Mouse (Mus musculus) MEL (cell line): Measurements from ENCODE around the gene Oas1f. TPM values are rescaled to one million over a fixed set of nuclear protein-coding genes. Genes with fewer than 3 reads are reported as not detected.

Experiments used
- DNase-seq: peaks from one replicate; pipeline ENCODE4 v3.0.0; 2011; ENCODE audit warnings: low read depth, low spot score
- H3K27ac ChIP-seq: 2 replicates; pipeline ENCODE4 v1.5.1; 2012; ENCODE audit warnings: low read depth, mild to moderate bottlenecking, control low read depth, low read length, moderate library complexity; ENCODE audit not compliant: control insufficient read depth
- H3K27me3 ChIP-seq, 2 experiments: fragments of 150-350 bp in 1 of 2; sonication (generic) in 1 of 2; 2 replicates each; pipeline ENCODE4 v1.6.1; 2012; ENCODE audit warnings: low read length in 2 of 2, mild to moderate bottlenecking in 2 of 2, improper control_type of control experiment in 1 of 2, moderate library complexity in 1 of 2; ENCODE audit not compliant: insufficient read depth in 2 of 2, control insufficient read depth in 1 of 2
- H3K36me3 ChIP-seq, 2 experiments: 2 replicates each; pipeline ENCODE4 v1.6.1; 2012 to 2014; ENCODE audit warnings: low read length in 2 of 2, improper control_type of control experiment in 1 of 2, inconsistent platforms in 1 of 2, mild to moderate bottlenecking in 1 of 2; ENCODE audit not compliant: insufficient read depth in 2 of 2, control insufficient read depth in 1 of 2
- H3K4me1 ChIP-seq, 2 experiments: fragments of 150-350 bp in 1 of 2; sonication (generic) in 1 of 2; 2 replicates each; pipeline ENCODE4 v1.6.1; 2012; ENCODE audit warnings: low read length in 2 of 2, improper control_type of control experiment in 1 of 2, mild to moderate bottlenecking in 1 of 2; ENCODE audit not compliant: insufficient read depth in 2 of 2, control insufficient read depth in 1 of 2
- H3K4me3 ChIP-seq, 2 experiments: fragments of 150-350 bp in 1 of 2; sonication (generic) in 1 of 2; 2 replicates each; pipeline ENCODE4 v1.5.1; 2012; ENCODE audit warnings: low read depth in 2 of 2, low read length in 2 of 2, mild to moderate bottlenecking in 2 of 2, moderate library complexity in 2 of 2, control low read depth in 1 of 2, improper control_type of control experiment in 1 of 2; ENCODE audit not compliant: control insufficient read depth in 1 of 2, insufficient read depth in 1 of 2
- H3K79me2 ChIP-seq: 2 replicates; pipeline ENCODE4 v1.6.1; 2012; ENCODE audit warnings: mild to moderate bottlenecking, low read length, moderate library complexity; ENCODE audit not compliant: control insufficient read depth, poor library complexity, insufficient read depth
- H3K9ac ChIP-seq: 2 replicates; pipeline ENCODE4 v1.6.1; 2012; ENCODE audit warnings: low read depth, mild to moderate bottlenecking, control low read depth, low read length, moderate library complexity; ENCODE audit not compliant: control insufficient read depth, poor library complexity, severe bottlenecking
- H3K9me3 ChIP-seq: fragments of 150-350 bp; sonication (generic); replicated peaks from 2 replicates; pipeline ENCODE4 v1.6.1; 2012; ENCODE audit warnings: mild to moderate bottlenecking, low read length, improper control_type of control experiment, moderate library complexity; ENCODE audit not compliant: insufficient read depth
- CHD1 ChIP-seq: IDR thresholded peaks from 2 replicates; pipeline ENCODE4 v1.6.1; 2012; ENCODE audit warnings: low read depth, mild to moderate bottlenecking, inconsistent platforms, low read length, improper control_type of control experiment
- CTCF ChIP-seq, 3 experiments: IDR thresholded peaks in 2 of 3; conservative IDR thresholded peaks in 1 of 3; 2 replicates each; pipeline ENCODE4 v1.5.1; 2011 to 2012; ENCODE audit warnings: low read length in 3 of 3, low read depth in 2 of 3, mild to moderate bottlenecking in 2 of 3, improper control_type of control experiment in 1 of 3, inconsistent platforms in 1 of 3, mixed read lengths in 1 of 3, moderate library complexity in 1 of 3; ENCODE audit not compliant: control insufficient read depth in 1 of 3, insufficient read depth in 1 of 3, poor library complexity in 1 of 3, severe bottlenecking in 1 of 3
- E2F4 ChIP-seq: IDR thresholded peaks from 2 replicates; pipeline ENCODE4 v1.6.1; 2011; ENCODE audit warnings: low read depth, low read length, improper control_type of control experiment, borderline replicate concordance
- ELF1 ChIP-seq: IDR thresholded peaks from 2 replicates; pipeline ENCODE4 v1.6.1; 2014; ENCODE audit warnings: low read depth, mild to moderate bottlenecking, inconsistent platforms, low read length, improper control_type of control experiment, moderate library complexity
- ETS1 ChIP-seq: IDR thresholded peaks from 2 replicates; pipeline ENCODE4 v1.6.1; 2012; ENCODE audit warnings: low read depth, mild to moderate bottlenecking, inconsistent platforms, low read length, improper control_type of control experiment, moderate library complexity
- GABPA ChIP-seq: IDR thresholded peaks from 2 replicates; pipeline ENCODE4 v1.6.1; 2012; ENCODE audit warnings: low read depth, mild to moderate bottlenecking, inconsistent platforms, low read length, improper control_type of control experiment, moderate library complexity
- HCFC1 ChIP-seq: IDR thresholded peaks from 2 replicates; pipeline ENCODE4 v1.6.1; 2012; ENCODE audit warnings: low read depth, mild to moderate bottlenecking, inconsistent platforms, low read length, improper control_type of control experiment, moderate library complexity
- KAT2A ChIP-seq: conservative IDR thresholded peaks from 2 replicates; pipeline ENCODE4 v1.6.1; 2012; ENCODE audit warnings: low read depth, low read length, improper control_type of control experiment, inconsistent platforms
- MAX ChIP-seq: IDR thresholded peaks from 2 replicates; pipeline ENCODE4 v1.6.1; 2011; ENCODE audit warnings: low read length, improper control_type of control experiment
- MEF2A ChIP-seq: IDR thresholded peaks from 2 replicates; pipeline ENCODE4 v1.6.1; 2014; ENCODE audit warnings: low read depth, mild to moderate bottlenecking, inconsistent platforms, low read length, improper control_type of control experiment; ENCODE audit not compliant: poor library complexity, insufficient replicate concordance, severe bottlenecking; ENCODE audit errors: extremely low read depth
- MYB ChIP-seq: IDR thresholded peaks from 2 replicates; pipeline ENCODE4 v1.6.1; 2011; ENCODE audit warnings: mild to moderate bottlenecking, low read depth, low read length, improper control_type of control experiment
- POLR2A ChIP-seq, 2 experiments: IDR thresholded peaks; 2 replicates each; pipeline ENCODE4 v1.6.1; 2011 to 2012; ENCODE audit warnings: low read length in 2 of 2, mild to moderate bottlenecking in 2 of 2, control low read depth in 1 of 2, improper control_type of control experiment in 1 of 2, low read depth in 1 of 2, moderate library complexity in 1 of 2; ENCODE audit not compliant: control insufficient read depth in 1 of 2, insufficient read depth in 1 of 2, poor library complexity in 1 of 2
- POLR2AphosphoS5 ChIP-seq: IDR thresholded peaks from 2 replicates; pipeline ENCODE4 v1.6.1; 2012; ENCODE audit warnings: low read depth, borderline replicate concordance, mild to moderate bottlenecking, inconsistent platforms, low read length, moderate library complexity, mixed read lengths
- RAD21 ChIP-seq: IDR thresholded peaks from 2 replicates; pipeline ENCODE4 v1.6.1; 2011; ENCODE audit warnings: mild to moderate bottlenecking, low read depth, low read length, improper control_type of control experiment
- SIN3A ChIP-seq: IDR thresholded peaks from 2 replicates; pipeline ENCODE4 v1.6.1; 2012; ENCODE audit warnings: low read length, improper control_type of control experiment, inconsistent platforms
- SMC3 ChIP-seq: IDR thresholded peaks from 2 replicates; pipeline ENCODE4 v1.6.1; 2011; ENCODE audit warnings: low read depth, low read length, improper control_type of control experiment
- TAL1 ChIP-seq: IDR thresholded peaks from 2 replicates; pipeline ENCODE4 v1.6.1; 2012; ENCODE audit warnings: mild to moderate bottlenecking, inconsistent platforms, low read length, moderate library complexity, mixed read lengths
- TBP ChIP-seq: IDR thresholded peaks from 2 replicates; pipeline ENCODE4 v1.8.0; 2011; ENCODE audit warnings: low read depth, low read length, improper control_type of control experiment
- TCF12 ChIP-seq: IDR thresholded peaks from 2 replicates; pipeline ENCODE4 v1.6.1; 2014; ENCODE audit warnings: low read depth, mild to moderate bottlenecking, inconsistent platforms, low read length, improper control_type of control experiment, moderate library complexity
- USF2 ChIP-seq, 2 experiments: IDR thresholded peaks; 2 replicates each; pipeline ENCODE4 v1.6.1; 2011 to 2012; ENCODE audit warnings: improper control_type of control experiment in 2 of 2, low read length in 2 of 2, borderline replicate concordance in 1 of 2, inconsistent platforms in 1 of 2, low read depth in 1 of 2, mild to moderate bottlenecking in 1 of 2; ENCODE audit not compliant: insufficient read depth in 1 of 2
- polyA plus RNA-seq, 2 experiments: library from polyadenylated mRNA; stranded (reverse) in 1 of 2; unstranded in 1 of 2; fragments of >175 nt in 1 of 2; fragments of >200 nt in 1 of 2; gene quantifications; 2 replicates each; pipeline versions ENCODE4 v1.2.1 to v1.2.4; 2012; ENCODE audit warnings: low replicate concordance in 2 of 2, low read depth in 1 of 2; ENCODE audit not compliant: insufficient read length in 2 of 2, insufficient read depth in 1 of 2, missing spikeins in 1 of 2
- total RNA-seq: library from RNA; depleted of rRNA; stranded (reverse); fragments of 300-350 nt; gene quantifications from 2 replicates; pipeline ENCODE4 v1.2.3, GENCODE M21; 2012

Oas1f gene
- total and polyA plus RNA-seq, 3 experiments = not detected

DNA sequence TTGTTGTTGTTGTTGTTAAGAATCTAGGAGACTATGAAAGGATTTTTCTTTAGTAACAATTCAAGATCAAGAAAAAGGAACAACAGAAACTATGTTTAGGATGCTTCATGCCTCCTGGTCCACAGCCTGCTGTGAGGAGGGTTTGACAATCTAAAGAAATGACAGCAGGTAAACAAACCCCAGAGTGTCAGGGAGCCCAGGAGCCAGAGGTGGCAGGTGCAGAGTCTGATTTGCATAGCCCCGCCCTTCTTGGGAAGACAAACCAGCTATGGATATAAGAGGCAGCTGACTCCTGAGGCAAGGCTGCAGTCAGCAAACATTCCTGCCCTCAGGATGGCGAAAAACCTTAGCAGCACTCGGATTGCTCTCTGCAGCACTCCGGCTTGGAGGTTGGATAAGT lies 14.0 kb downstream of the Oas1f start, which contains the start of gene Oas1h:
Oas1h (plus strand) TSS at position 301 of the 400 bp plus-strand sequence.
- Histone ChIP-seq H3K27ac (no peak within 1 kb of the TSS), H3K79me2 (no peaks in the 10 kb centered on the region), H3K36me3 (no peaks in the 10 kb centered on the region), H3K4me1 (no peaks in the 10 kb centered on the region), H3K9ac (no peak within 1 kb of the TSS), H3K27me3 (no peaks in the 10 kb centered on the region), H3K4me3 (no peak within 1 kb of the TSS), H3K9me3 (no peaks in the 10 kb centered on the region)
- DNase-seq = no peak
- no peak for TF ChIP-seq MEF2A
- no peak for TF ChIP-seq ELF1
- TF ChIP-seq HCFC1 = no peak
- no peak for TF ChIP-seq SIN3A
- no peak for TF ChIP-seq TCF12
- no peak for TF ChIP-seq CTCF (IDR thresholded peaks at IDR 0.05 in 2 of 3, conservative IDR thresholded peaks at IDR 0.05 in 1 of 3; ENCODE audit: control insufficient read depth in 1 of 3, insufficient read depth in 1 of 3, low read depth in 2 of 3, low read length in 3 of 3, poor library complexity in 1 of 3, severe bottlenecking in 1 of 3)
- no peak for TF ChIP-seq MAX
- no peak for TF ChIP-seq KAT2A
- no peak for TF ChIP-seq POLR2AphosphoS5
- no peak for TF ChIP-seq POLR2A (IDR thresholded peaks at IDR 0.05; ENCODE audit: control insufficient read depth in 1 of 2, insufficient read depth in 1 of 2, low read depth in 1 of 2, low read length in 2 of 2, poor library complexity in 1 of 2)
- no peak for TF ChIP-seq USF2 (IDR thresholded peaks at IDR 0.05; ENCODE audit: borderline replicate concordance in 1 of 2, insufficient read depth in 1 of 2, low read depth in 1 of 2, low read length in 2 of 2)
- no peak for TF ChIP-seq MYB
- no peak for TF ChIP-seq GABPA
- no peak for TF ChIP-seq ETS1
- no peak for TF ChIP-seq TAL1
- no peak for TF ChIP-seq E2F4
- no peak for TF ChIP-seq CHD1
- TF ChIP-seq TBP = no peak
- TF ChIP-seq SMC3 = no peak

GRCm38 (mm10) chr5:120865336-120865860 lies 18.2 kb downstream of the Oas1f start:
- Histone ChIP-seq H3K27me3 (no peaks in the 10 kb centered on the region), H3K4me1 (no peaks in the 10 kb centered on the region), H3K9ac (no peak overlapping the region), H3K27ac (no peak overlapping the region), H3K4me3 (no peak overlapping the region), H3K79me2 (no peaks in the 10 kb centered on the region), H3K36me3 (no peaks in the 10 kb centered on the region), H3K9me3 (no peaks in the 10 kb centered on the region)
- TF ChIP-seq RAD21 (peak; percentile 9), MYB (no peak), CTCF (IDR thresholded peaks at IDR 0.05 in 2 of 3, conservative IDR thresholded peaks at IDR 0.05 in 1 of 3; ENCODE audit: control insufficient read depth in 1 of 3, insufficient read depth in 1 of 3, low read depth in 2 of 3, low read length in 3 of 3, poor library complexity in 1 of 3, severe bottlenecking in 1 of 3) (peak in 2 of 3 experiments; percentile 31 to 54; a peak in 4 of 6 replicates), MEF2A (no peak)
- peak; percentile 7 for DNase-seq
